Mouse (Mus musculus) adrenal gland (tissue): ENCODE data around the gene Slc37a1.

Source experiments
- intact Hi-C: fragments of 180-260 bp; cut with DNase I; formaldehyde crosslinking; loops from one replicate; pipeline ENCODE4 v1.15.1; 2025

Gene Slc37a1

DNA sequence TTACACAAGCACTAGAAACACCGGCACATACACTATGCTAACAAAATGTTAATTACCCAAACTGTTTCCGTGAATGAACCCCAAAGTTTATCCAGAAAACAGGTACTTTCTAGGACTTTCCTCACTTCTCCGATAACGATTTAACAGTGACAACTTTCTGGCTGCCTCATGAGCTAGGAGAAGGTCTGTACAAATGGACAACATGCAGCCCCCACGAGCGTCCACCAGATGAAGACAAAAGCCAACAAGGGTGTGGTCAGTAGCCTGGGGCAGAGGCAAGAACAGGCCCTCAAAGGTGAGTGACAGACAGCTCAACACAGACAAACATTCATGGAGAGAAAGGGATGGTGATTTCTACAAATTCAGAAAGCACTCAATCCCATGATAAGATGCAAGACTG lies 19.0 kb upstream of the Slc37a1 start:
- intact Hi-C loops: no loop called here

DNA sequence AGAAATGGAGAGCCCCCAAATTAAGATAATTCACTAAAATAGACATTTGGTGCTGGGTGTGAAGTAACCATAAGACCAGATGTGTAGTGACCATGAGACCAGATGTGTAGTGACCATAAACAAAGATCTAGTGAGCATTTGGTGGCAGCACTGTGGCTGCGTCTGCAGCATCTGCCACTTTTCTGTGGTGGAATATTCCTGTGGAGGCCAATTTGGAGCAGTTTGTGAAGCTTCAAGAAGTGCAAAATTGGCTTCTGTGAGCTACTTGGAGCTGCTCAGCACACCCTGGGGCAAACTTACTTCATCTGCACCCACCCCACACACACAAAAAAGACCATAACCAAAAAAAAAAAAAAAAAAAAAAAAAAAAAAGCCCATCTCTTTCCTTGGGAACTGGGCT lies 18.6 kb upstream of the Slc37a1 start:
- intact Hi-C loops: no loop called here

- intact Hi-C loops: loop anchor here (2.0 kb wide), 1 partner anchor 15 kb away; no protein-coding TSS in a partner anchor
Measured at GRCm38 (mm10) chr17:31269761-31270160, 16.8 kb upstream of the Slc37a1 start.

- intact Hi-C loops: loop anchor here (2.0 kb wide), 1 partner anchor 15 kb away; no protein-coding TSS in a partner anchor
Measured at GRCm38 (mm10) chr17:31270246-31270645, 16.3 kb upstream of the Slc37a1 start.

- intact Hi-C loops: loop anchor here (2.0 kb wide), 1 partner anchor 16 kb away; no protein-coding TSS in a partner anchor
Measured at GRCm38 (mm10) chr17:31270736-31271135, 15.9 kb upstream of the Slc37a1 start.

GRCm38 (mm10) chr17:31271136-31271851 lies 15.3 kb upstream of the Slc37a1 start:
- intact Hi-C loops: loop anchor here (2.0 kb wide), 1 partner anchor 16 kb away; no protein-coding TSS in a partner anchor

DNA sequence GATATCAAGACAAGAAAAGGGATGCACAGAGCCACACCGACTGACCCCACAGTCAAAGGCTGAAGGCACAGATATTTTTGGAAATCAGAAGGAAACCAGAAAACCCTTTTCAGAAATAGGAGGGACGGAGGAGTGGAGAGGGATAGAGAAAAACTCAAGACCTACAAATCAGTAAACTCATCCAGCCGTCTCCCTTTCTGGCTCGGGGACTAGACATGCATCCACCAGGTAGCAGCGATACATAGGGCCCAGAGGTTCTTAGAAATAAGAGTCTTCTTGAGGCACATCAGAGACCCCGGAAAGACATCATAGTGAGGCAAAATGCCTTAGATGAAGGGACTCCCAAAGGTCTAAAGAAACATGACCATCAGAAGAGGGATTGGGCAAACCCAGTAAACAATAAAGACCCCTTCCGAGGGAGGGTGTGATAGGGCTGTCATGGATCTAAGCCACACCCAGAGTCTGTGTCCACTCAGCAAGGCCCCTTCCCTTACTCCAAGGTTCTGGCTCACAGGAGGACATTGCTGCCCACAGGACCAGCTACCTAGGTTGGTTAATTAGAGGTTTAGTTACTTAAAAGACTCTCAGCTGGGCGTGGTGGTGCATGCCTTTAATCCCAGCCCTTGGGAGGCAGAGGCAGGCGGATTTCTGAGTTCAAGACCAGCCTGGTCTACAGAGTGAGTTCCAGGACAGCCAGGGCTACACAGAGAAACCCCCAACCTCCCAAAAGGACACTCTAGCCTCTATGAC lies 14.0 kb upstream of the Slc37a1 start:
- intact Hi-C loops: no loop called here

DNA sequence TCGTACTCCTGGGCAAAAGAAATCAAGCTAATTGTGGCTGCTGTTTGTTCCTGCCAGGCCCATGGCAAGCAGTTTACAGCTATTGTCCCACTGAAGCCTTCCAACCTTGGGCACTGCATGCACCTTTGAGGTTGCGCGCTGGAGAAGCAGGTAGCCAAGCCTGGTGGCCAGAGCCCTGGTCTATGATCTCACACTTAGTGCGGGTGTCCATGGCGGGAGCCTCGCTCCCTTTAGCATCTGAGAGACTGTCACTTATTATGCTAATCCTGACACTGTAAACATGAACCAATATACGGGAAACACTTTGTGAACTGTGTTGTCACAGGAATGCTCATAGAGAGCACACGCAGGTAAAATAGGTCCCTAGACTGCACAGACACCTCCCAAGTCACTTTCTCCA lies 13.0 kb upstream of the Slc37a1 start:
- intact Hi-C loops: no loop called here

GRCm38 (mm10) chr17:31275181-31275580 lies 11.4 kb upstream of the Slc37a1 start:
- intact Hi-C loops: no loop called here

DNA sequence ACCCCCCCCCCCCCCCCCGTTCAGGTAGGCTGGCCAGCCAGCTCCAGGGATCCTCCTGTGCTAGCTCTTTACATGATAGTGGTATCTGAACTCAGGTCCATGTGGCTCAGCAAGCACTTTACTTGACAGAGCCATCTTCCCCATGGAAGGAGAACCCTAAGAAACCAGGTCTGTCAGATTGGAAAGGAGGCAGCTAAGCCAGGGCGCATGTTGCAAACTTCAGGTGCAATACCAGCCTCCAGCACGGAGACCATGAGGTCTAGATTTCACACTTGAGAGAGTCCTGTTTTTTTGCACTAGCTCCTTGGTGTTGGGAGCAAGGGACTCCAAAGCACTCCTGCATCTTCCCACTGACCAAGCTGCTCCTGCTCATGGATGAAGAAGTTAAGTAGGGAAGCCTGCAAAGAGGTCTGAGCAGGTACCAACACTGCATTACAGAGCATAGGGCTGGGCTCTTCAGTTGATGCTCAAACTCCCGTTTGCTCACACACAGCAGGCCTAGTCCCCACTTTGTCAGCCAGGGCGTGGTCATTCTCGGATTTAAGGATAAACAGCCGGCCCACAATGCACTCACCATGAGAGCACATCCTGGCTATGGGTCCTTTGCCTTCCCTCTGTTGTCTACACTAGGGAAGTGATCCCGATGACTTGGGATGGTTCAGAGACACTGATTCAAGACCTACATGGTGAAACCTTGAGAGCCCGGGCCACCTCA lies 10.2 kb upstream of the Slc37a1 start:
- intact Hi-C loops: no loop called here

DNA sequence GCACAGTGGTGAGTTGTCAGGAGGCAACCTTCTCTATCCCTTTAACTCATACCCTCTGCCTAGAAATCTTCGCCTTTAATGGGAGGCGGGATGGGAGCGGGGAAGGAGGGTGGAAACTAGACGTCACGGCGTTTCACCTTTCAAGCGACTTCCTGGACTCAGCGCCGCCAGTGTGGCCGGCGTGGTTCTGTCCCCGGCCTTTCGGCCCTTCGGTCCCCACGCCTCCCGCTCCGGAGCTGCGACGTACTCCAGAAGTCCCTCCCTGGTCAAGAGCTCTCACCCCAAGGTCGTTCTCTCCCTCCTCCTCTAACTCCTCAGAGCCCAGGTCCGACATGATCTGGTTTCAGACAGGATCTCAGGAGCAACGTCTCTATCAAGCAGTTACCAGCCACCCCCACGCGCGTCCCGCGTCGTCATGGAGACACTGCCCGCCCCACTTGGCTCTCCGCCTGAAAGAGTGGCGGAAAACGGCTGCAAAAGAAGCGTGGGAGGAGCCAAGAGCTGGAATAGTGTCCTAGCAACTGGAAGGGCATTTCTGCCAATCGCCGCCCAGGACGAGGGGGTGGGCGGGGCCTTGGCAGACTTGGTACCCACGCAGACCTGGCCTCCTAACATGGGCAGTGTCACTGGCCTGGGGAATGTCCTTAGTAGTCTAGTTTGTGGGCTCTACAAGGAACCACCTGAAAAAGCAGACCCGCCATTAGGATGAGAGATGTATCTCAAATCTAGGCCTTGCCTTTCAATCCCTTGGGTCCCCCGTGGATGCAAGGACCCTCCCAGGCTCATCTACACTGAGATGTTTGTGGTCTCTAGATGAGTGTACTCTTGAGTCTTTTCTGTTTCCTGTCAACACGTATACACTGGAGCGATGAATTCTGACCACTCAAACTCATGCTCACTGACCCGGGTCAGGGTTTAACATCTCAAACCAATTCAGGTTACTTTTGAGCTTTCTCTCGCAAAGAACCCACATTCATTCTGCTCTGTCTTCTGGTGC lies 9.4 kb upstream of the Slc37a1 start, which contains the start of gene Rsph1:
Gene Rsph1 (minus strand): TSS at position 462 of the 997 bp plus-strand sequence.
- intact Hi-C loops: no loop called here

GRCm38 (mm10) chr17:31277931-31278330 lies 8.7 kb upstream of the Slc37a1 start:
- intact Hi-C loops: no loop called here

DNA sequence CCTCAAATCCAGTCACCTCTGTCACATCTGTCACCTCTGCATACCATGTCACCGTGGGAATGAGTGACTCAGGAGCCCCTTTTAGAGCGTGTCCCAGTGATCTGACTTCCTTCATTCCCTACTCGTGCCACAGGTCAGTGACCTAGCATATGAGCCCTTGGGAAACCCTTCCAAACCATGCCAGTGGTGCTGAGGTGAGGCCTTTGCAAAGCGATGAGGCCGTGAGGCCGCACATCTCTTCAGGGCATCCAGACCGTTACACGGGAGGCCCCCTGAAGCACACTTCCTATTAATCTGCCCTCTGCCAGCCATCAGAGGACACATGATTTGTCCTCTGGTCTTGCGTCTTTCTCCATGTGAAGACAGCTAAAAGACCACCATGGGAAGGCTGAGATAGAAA lies 7.1 kb upstream of the Slc37a1 start:
- intact Hi-C loops: no loop called here

GRCm38 (mm10) chr17:31280269-31280668 lies 6.3 kb upstream of the Slc37a1 start:
- intact Hi-C loops: no loop called here

DNA sequence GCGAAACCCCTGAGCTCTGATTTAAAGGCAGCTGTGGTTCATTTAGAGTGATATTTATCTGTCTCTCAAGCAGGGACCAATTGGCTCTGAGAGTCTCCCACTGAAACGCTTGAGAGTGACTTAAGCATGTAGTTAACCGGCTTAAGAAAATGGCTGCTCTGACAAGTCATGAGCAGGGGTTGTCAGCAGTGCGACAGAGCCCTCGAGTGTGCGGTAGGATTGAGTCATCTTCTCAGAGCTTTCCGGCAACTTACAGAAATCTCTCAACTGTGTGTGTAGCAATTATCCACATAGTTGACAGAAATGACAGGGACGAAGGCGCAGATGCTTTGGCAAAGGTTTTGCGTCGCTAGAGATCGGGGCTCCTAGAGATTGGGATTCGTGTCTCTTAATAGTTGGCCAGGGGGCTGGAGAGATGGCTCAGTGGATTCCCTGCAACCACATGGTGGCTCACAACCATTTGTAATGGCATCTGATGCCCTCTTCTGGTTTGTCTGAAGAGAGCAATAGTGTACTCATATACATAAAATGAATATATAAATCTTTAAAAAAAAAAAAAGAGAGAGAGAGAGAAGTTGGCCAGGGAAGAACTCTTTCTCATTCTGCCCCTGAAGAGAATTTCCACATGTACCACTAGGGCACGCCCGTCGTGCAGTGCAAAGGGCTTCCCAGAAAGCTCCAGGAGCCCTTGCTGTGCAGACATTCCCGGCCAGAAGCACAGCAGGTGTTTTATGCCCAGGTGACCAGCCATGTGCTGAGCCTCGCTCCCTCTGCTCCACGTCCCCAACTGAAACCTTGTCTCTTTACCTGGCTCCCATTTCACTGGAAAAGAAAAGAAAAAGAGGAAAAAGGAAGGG lies 4.5 kb upstream of the Slc37a1 start:
- intact Hi-C loops: no loop called here

DNA sequence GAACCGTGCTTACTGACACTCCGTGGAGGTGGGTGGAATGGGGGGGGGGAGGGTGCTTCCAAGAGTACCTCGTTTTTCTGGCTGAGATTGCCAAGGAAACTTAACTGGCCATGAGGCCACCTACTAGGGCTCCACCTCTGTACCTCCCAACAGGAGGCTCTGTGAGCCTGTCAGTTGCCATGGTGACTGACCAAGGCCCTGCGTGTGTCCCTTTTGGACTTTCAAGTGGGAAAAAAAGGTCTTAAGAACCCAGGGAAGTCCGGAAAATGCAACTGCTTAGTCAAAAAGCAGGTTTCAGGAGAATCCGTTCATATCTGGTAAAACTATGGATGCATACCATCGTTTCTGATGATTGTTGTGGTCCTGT lies 3.9 kb upstream of the Slc37a1 start:
- intact Hi-C loops: no loop called here

- intact Hi-C loops: no loop called here
Measured at GRCm38 (mm10) chr17:31285867-31286266, 725 bp upstream of the Slc37a1 start.

- intact Hi-C loops: no loop called here
Measured at GRCm38 (mm10) chr17:31287216-31287615, 624 bp downstream of the Slc37a1 start.

- intact Hi-C loops: no loop called here
Measured at GRCm38 (mm10) chr17:31288999-31289726, 2.6 kb downstream of the Slc37a1 start.
